Mouse (Mus musculus): ENCODE results near the gene Eci3. TPM values are rescaled to one million over a fixed set of nuclear protein-coding genes. Genes with fewer than 3 reads are reported as not detected.

Eci3 gene
- polyA plus RNA-seq (2017; shearing (Covaris generic)): under 1 TPM in 1 of 2 experiments, not detected in 1; 0.77 TPM

DNA sequence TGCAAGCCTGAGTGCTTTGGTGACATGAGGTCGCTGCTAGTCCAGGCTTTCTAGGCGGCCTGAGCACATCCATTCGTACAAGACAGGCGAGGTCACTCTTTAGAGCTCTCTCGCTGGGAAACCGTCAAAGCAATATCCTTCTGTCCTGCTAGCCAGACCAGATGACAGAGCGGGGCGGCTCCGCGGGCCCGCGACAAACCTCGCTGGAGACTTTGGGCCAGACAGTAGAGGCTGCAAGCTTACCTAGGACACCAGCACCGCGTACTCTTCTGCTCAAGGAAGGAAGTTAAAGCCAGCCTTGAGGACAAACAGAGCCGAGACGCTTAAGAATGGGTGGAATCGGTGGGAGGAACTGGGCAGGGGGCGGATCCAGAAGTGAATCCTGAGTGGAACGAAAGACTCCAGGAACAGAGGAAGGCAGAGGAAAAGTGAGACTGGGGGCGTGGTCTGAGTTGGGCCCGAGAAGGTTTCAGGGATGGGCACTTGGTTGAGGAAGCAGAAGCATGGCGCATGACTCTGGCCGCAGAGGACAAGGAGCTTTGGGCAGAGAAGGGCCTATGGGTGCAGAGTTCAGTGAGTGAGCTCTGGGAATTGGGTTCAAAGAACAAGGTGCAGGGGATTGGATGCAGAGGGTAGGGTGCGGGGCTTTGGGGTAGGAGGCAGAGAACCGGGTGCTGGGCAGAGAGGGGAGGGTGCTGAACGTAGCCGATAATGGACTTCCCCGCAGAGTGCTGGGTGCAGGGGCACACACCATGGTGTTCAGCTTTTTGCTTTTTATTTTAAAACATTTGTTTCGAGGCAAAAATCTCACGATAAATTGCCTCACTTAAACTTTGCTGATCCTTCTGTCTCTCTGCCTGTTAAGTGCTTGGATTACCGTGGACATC, at the start of gene Eci3:
TSS of gene Eci3 (minus strand) at position 300 of the 887 bp plus-strand sequence.

DNA sequence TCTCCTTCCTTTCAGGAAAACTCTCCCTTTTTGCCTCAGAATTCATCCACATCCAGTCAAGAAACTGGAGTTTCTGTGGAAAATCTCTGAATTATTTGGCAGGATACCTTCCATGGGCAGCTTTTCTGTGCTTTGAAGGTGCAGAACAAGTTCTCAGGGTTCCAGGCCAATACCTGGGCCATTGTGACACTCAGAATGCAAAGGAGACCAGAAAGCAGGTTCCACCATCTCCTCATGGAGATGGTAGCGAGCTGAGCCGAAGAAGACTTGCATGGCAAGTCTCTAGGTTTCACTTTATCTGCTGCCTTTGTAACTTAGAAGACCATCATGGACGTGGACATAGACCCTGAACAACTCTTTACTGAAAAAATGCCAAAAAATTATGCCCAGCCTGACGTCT, 39.4 kb downstream of the Eci3 start, which contains the start of the genes Fam217a and 4933417A18Rik:
TSS of gene Fam217a (minus strand) at position 101 of the 400 bp plus-strand sequence.
TSS of gene 4933417A18Rik (plus strand) at position 200 of the 400 bp plus-strand sequence.

Other genes with a start within 250 kb of the Eci3 start
- not detected for gene Fam50b, start 229.0 kb downstream of the Eci3 start, polyA plus RNA-seq (2017; shearing (Covaris generic))
- gene Prpf4b, start 88.5 kb downstream of the Eci3 start, polyA plus RNA-seq (2017; shearing (Covaris generic)): 10 to 100 TPM; 96.1 to 96.5 TPM
- under 1 TPM in 1 of 2 experiments, not detected in 1; 0.95 TPM for gene Fam217a, start 39.5 kb downstream of the Eci3 start, polyA plus RNA-seq (2017; shearing (Covaris generic))
- gene 4933417A18Rik, start 39.4 kb downstream of the Eci3 start, polyA plus RNA-seq (2017; shearing (Covaris generic)): not detected
- gene Eci2, start 63.3 kb upstream of the Eci3 start, polyA plus RNA-seq (2017; shearing (Covaris generic)): 10 to 100 TPM; 50.8 to 58.0 TPM